Mouse (Mus musculus): ENCODE measurements around the gene Bcor. TPM values are rescaled to one million over a fixed set of nuclear protein-coding genes. Genes with fewer than 3 reads are reported as not detected.

The Bcor gene
- 10.1 and 11.1 TPM in 2 replicates for polyA plus RNA-seq (2012; rRNA removed)

GRCm38 (mm10) chrX:12159981-12160656 lies at the start of gene Bcor:
TSS of gene Bcor (minus strand) at chrX:12160355.

